Mouse (Mus musculus): ENCODE data around the gene Nptn. TPM values are rescaled to one million over a fixed set of nuclear protein-coding genes. Genes with fewer than 3 reads are reported as not detected.

Nptn gene
- polyA plus RNA-seq, 1 experiment from 2014 or later = 113 TPM

GRCm38 (mm10) chr9:58701751-58702150, 119.7 kb downstream of the Nptn start:
- H3K27ac ChIP-seq (ENCODE audit: low read depth, low read length) = no peak overlapping the region
- H3K4me2 ChIP-seq = no peak overlapping the region
- no peak for ATAC-seq (replicated peaks; ENCODE audit: low FRiP score)
- no peak overlapping the region for H3K9ac ChIP-seq (ENCODE audit: low read depth, low read length)
- H3K27me3 ChIP-seq (replicated peaks; ENCODE audit: control insufficient read depth, insufficient read depth, low read length) = no peaks in the 10 kb centered on the region
- 89% methylated on average over 2 of the region's 2 CpGs for WGBS
- no peak overlapping the region for H3K4me3 ChIP-seq (ENCODE audit: low read depth, low read length)
- H3K36me3 ChIP-seq (ENCODE audit: control insufficient read depth, insufficient read depth, low read length) = no peaks in the 10 kb centered on the region
- H3K9me3 ChIP-seq (ENCODE audit: control insufficient read depth, low read length) = no peaks in the 10 kb centered on the region
- DNase-seq (ENCODE audit: low spot score) = no peak
- H3K4me1 ChIP-seq (replicated peaks; ENCODE audit: control insufficient read depth, insufficient read depth, low read length) = no peaks in the 10 kb centered on the region

GRCm38 (mm10) chr9:58703766-58704165, 121.7 kb downstream of the Nptn start:
- Histone ChIP-seq H3K36me3 (ENCODE audit: control insufficient read depth, insufficient read depth, low read length) (no peaks in the 10 kb centered on the region), H3K9ac (ENCODE audit: low read depth, low read length) (no peak overlapping the region), H3K27ac (ENCODE audit: low read depth, low read length) (no peak overlapping the region), H3K9me3 (ENCODE audit: control insufficient read depth, low read length) (no peaks in the 10 kb centered on the region), H3K4me1 (replicated peaks; ENCODE audit: control insufficient read depth, insufficient read depth, low read length) (no peaks in the 10 kb centered on the region), H3K27me3 (replicated peaks; ENCODE audit: control insufficient read depth, insufficient read depth, low read length) (no peaks in the 10 kb centered on the region), H3K4me2 (no peak overlapping the region), H3K4me3 (ENCODE audit: low read depth, low read length) (no peak overlapping the region)
- 89% methylated on average over 7 of the region's 7 CpGs for WGBS
- ATAC-seq (replicated peaks; ENCODE audit: low FRiP score) (no peak), DNase-seq (ENCODE audit: low spot score) (no peak)

- DNase-seq (ENCODE audit: low spot score) = no peak
- Histone ChIP-seq H3K27me3 (replicated peaks; ENCODE audit: control insufficient read depth, insufficient read depth, low read length) (no peaks in the 10 kb centered on the region), H3K36me3 (ENCODE audit: control insufficient read depth, insufficient read depth, low read length) (no peaks in the 10 kb centered on the region), H3K27ac (ENCODE audit: low read depth, low read length) (no peak overlapping the region), H3K4me2 (no peak overlapping the region), H3K9me3 (ENCODE audit: control insufficient read depth, low read length) (no peaks in the 10 kb centered on the region), H3K4me3 (ENCODE audit: low read depth, low read length) (no peak overlapping the region), H3K9ac (ENCODE audit: low read depth, low read length) (no peak overlapping the region), H3K4me1 (replicated peaks; ENCODE audit: control insufficient read depth, insufficient read depth, low read length) (no peaks in the 10 kb centered on the region)
- WGBS = 84% methylated on average over 7 of the region's 7 CpGs
- ATAC-seq (replicated peaks; ENCODE audit: low FRiP score) = no peak
Observed at GRCm38 (mm10) chr9:58706024-58706423, 124.0 kb downstream of the Nptn start.

Other genes with a start within 250 kb of the Nptn start
- not detected in 2 replicates for gene Tbc1d21, start 211.8 kb upstream of the Nptn start, polyA plus RNA-seq (2014; fragmentation: Nextera tagmentation; extraction: Ambion mirVana)
- gene Insyn1, start 93.6 kb upstream of the Nptn start, polyA plus RNA-seq (2014; fragmentation: Nextera tagmentation; extraction: Ambion mirVana) = 0.30 and 0.43 TPM in 2 replicates
- 14.9 and 17.8 TPM in 2 replicates for gene Cd276, start 26.8 kb upstream of the Nptn start, polyA plus RNA-seq (2014; fragmentation: Nextera tagmentation; extraction: Ambion mirVana)
- 14.7 and 19.1 TPM in 2 replicates for gene Rec114, start 161.7 kb downstream of the Nptn start, polyA plus RNA-seq (2014; fragmentation: Nextera tagmentation; extraction: Ambion mirVana)
- gene Hcn4, start 241.2 kb downstream of the Nptn start, polyA plus RNA-seq (2014; fragmentation: Nextera tagmentation; extraction: Ambion mirVana) = 0.39 and 0.40 TPM in 2 replicates